8 mouse cellular contexts compared by ENCODE assay signal in genomic region chr5:110109991-110110441, GRCm38 (mm10). TPM values are rescaled to one million over a fixed set of nuclear protein-coding genes. Genes with fewer than 3 reads are reported as not detected.
DNase-seq lines count a peak whose midpoint lies in the region; ATAC-seq lines count a peak whose summit lies in the region.

Gene Zfp605 (plus strand): TSS chr5:110110092.

- H3K27me3 ChIP-seq in intestine, embryonic 14.5 days (replicated peaks; ENCODE audit: control insufficient read depth, insufficient read depth, low read length) = no peaks in the 10 kb centered on the region

- intact Hi-C loops in left cerebral cortex, postnatal 10 days (cut with DNase I) = no loop called here

- H3K4me3 ChIP-seq in intestine, embryonic 14.5 days (ENCODE audit: low read depth, low read length) = peak within 1 kb of the TSS; percentile 76

- peak; percentile 85 to 90 for DNase-seq in adrenal gland, adult 18-20 months (ENCODE audit: low spot score in 2 of 2)
- DNase-seq in embryo, embryonic 11 days = peak; percentile 90
- peak; percentile 82 for DNase-seq in gastrocnemius, postnatal 25 days
- peak; percentile 96 for DNase-seq in intestine, embryonic 14.5 days (ENCODE audit: low spot score)
- DNase-seq in left cerebral cortex, postnatal 10 days (ENCODE audit: extremely low spot score in 1 of 2, low spot score in 2 of 2) = peak; percentile 88 to 92
- peak; percentile 95 for DNase-seq in right cerebral cortex, postnatal 14 days
- peak; percentile 90 for DNase-seq in urinary bladder, postnatal 25 days (ENCODE audit: low spot score)

- peak within 1 kb of the TSS; percentile 77 for H3K27ac ChIP-seq in intestine, embryonic 14.5 days (ENCODE audit: low read depth)

- peaks cover 32% of the 10 kb centered on the region for H3K36me3 ChIP-seq in intestine, embryonic 14.5 days (ENCODE audit: control insufficient read depth, insufficient read depth, low read length)

- peaks cover 11% of the 10 kb centered on the region for H3K4me1 ChIP-seq in intestine, embryonic 14.5 days (replicated peaks; ENCODE audit: control insufficient read depth, insufficient read depth, low read length)

- peak within 1 kb of the TSS; percentile 74 for H3K4me2 ChIP-seq in intestine, embryonic 14.5 days (ENCODE audit: low read length)

- H3K9me3 ChIP-seq in intestine, embryonic 14.5 days (ENCODE audit: control insufficient read depth, low read length) = no peaks in the 10 kb centered on the region

- peak; percentile 34 for ATAC-seq in intestine, embryonic 14.5 days (replicated peaks; ENCODE audit: low FRiP score, low TSS enrichment, low read depth)
- ATAC-seq in megakaryocyte progenitor cell, adult 5-6 weeks (replicated peaks; ENCODE audit: poor library complexity) = peak; percentile 55

- H3K9ac ChIP-seq in intestine, embryonic 14.5 days (ENCODE audit: low read length) = peak within 1 kb of the TSS; percentile 50

- WGBS in intestine, embryonic 14.5 days = under 1% methylated on average over 12 of the region's 12 CpGs

RNA-seq across cellular contexts. Expression of gene Zfp605, which starts in this region (rescaled TPM):
- 1 to 10 TPM; 6.0 to 6.2 TPM for total RNA-seq in adrenal gland, adult 18-20 months (2021)
- total RNA-seq in gastrocnemius, postnatal 25 days (2021) = 1 to 10 TPM; 3.1 to 3.8 TPM
- polyA plus RNA-seq in intestine, embryonic 14.5 days (2014; fragmentation: Nextera tagmentation; extraction: Ambion mirVana) = 3.5 and 5.1 TPM in 2 replicates
- 10 to 100 TPM; 17.0 to 17.1 TPM for total RNA-seq in left cerebral cortex, postnatal 10 days (2021)
- total RNA-seq in megakaryocyte progenitor cell, adult 5-6 weeks (2015) = 4.3 and 6.7 TPM in 2 replicates
- 7.3 and 11.1 TPM in 2 replicates for total RNA-seq in megakaryocyte progenitor cell, adult 5-6 weeks (2017)

Comparison
In these comparisons a context has a peak if more than half of its experiments do, and no peak if none do; other contexts are left out.
1. Peak in every context shown above with its lines: DNase-seq, ATAC-seq, H3K4me3 ChIP-seq and H3K27ac ChIP-seq.